Mouse (Mus musculus) bone marrow, adult 2 months (tissue): ENCODE data around the gene Ssc4d. TPM values are rescaled to one million over a fixed set of nuclear protein-coding genes. Genes with fewer than 3 reads are reported as not detected.

Experiments used
- H3K27ac ChIP-seq: fragments of 200-500 bp; 2 replicates; pipeline ENCODE4 v1.5.1; 2012; ENCODE audit warnings: low read depth, mild to moderate bottlenecking, control low read depth, inconsistent platforms, low read length; ENCODE audit not compliant: control insufficient read depth, poor library complexity, insufficient read depth
- H3K4me1 ChIP-seq: fragments of 200-500 bp; 2 replicates; pipeline ENCODE4 v1.6.1; 2011; ENCODE audit warnings: low read length; ENCODE audit not compliant: control insufficient read depth, insufficient read depth
- H3K4me3 ChIP-seq: fragments of 200-500 bp; replicated peaks from 2 replicates; pipeline ENCODE3; 2011; ENCODE audit warnings: mild to moderate bottlenecking, low read depth, low read length, control low read depth; ENCODE audit not compliant: control insufficient read depth
- CTCF ChIP-seq: fragments of 200-500 bp; IDR thresholded peaks from 2 replicates; pipeline ENCODE4 v1.5.1; 2011; ENCODE audit warnings: low read length, control low read depth; ENCODE audit not compliant: control insufficient read depth, insufficient read depth
- POLR2A ChIP-seq: fragments of 200-500 bp; IDR thresholded peaks from 2 replicates; pipeline ENCODE4 v1.6.1; 2011; ENCODE audit warnings: low read depth, mild to moderate bottlenecking, control low read depth, low read length, borderline replicate concordance; ENCODE audit not compliant: control insufficient read depth
- WGBS: fragments of 180-500 bp; shearing (Covaris S2); methylation state at CpG from one replicate; pipeline ENCODE4 v1.1.7; 2018; 5-methylcytosine and 5-hydroxymethylcytosine counted together
- polyA plus RNA-seq: library from polyadenylated mRNA; stranded (reverse); fragments of >200 nt; gene quantifications from 2 replicates; pipeline ENCODE4 v1.2.4, GENCODE M21; 2011; ENCODE audit warnings: low replicate concordance; ENCODE audit not compliant: missing spikeins, insufficient read depth, insufficient read length

The Ssc4d gene
- polyA plus RNA-seq, 1 experiment, result 4.0 TPM

GRCm38 (mm10) chr5:135987248-135987647 lies 12.9 kb upstream of the Ssc4d start:
- 48% methylated on average over 11 of the region's 11 CpGs for WGBS
- H3K4me3 ChIP-seq, result no peak overlapping the region
- H3K27ac ChIP-seq, result no peak overlapping the region
- TF ChIP-seq POLR2A (no peak), CTCF (no peak)
- H3K4me1 ChIP-seq, result peaks cover 6% of the 10 kb centered on the region

- H3K4me3 ChIP-seq, result no peak overlapping the region
- H3K4me1 ChIP-seq, result no peaks in the 10 kb centered on the region; the same call in 1 of the 2 replicates
- H3K27ac ChIP-seq, result no peak overlapping the region
- WGBS, result 77% methylated on average over 6 of the region's 6 CpGs
- TF ChIP-seq CTCF (no peak), POLR2A (no peak)
Observed at GRCm38 (mm10) chr5:135984546-135985044, 10.3 kb upstream of the Ssc4d start.

- 63% methylated on average over 6 of the region's 6 CpGs for WGBS
- TF ChIP-seq CTCF, result peak; percentile 95
- TF ChIP-seq POLR2A, result no peak
- Histone ChIP-seq H3K27ac (no peak overlapping the region), H3K4me3 (no peak overlapping the region), H3K4me1 (no peaks in the 10 kb centered on the region)
Observed at GRCm38 (mm10) chr5:135982398-135982797, 8.1 kb upstream of the Ssc4d start.

- 59% methylated on average over 8 of the region's 8 CpGs for WGBS
- Histone ChIP-seq H3K27ac (no peak within 1 kb of the TSS; the same call in 1 of the 2 replicates), H3K4me3 (no peak within 1 kb of the TSS), H3K4me1 (no peaks in the 10 kb centered on the region)
- no peak for TF ChIP-seq POLR2A
- no peak for TF ChIP-seq CTCF
Observed at GRCm38 (mm10) chr5:135979904-135980303, 5.6 kb upstream of the Ssc4d start, which contains the start of gene Zp3. Zp3 (plus strand) TSS chr5:135980099.

- no peak for TF ChIP-seq CTCF
- TF ChIP-seq POLR2A, result no peak
- H3K27ac ChIP-seq, result no peak overlapping the region
- WGBS, result 80% methylated on average over 5 of the region's 5 CpGs
- H3K4me1 ChIP-seq, result no peaks in the 10 kb centered on the region
- H3K4me3 ChIP-seq, result no peak overlapping the region
Observed at GRCm38 (mm10) chr5:135979381-135979780, 5.0 kb upstream of the Ssc4d start.

- H3K27ac ChIP-seq, result no peak overlapping the region; the same call in 1 of the 2 replicates
- no peak overlapping the region for H3K4me3 ChIP-seq
- H3K4me1 ChIP-seq, result no peaks in the 10 kb centered on the region
- WGBS, result 86% methylated on average over 8 of the region's 8 CpGs
- TF ChIP-seq POLR2A (no peak), CTCF (no peak)
Observed at GRCm38 (mm10) chr5:135975893-135976668, 1.8 kb upstream of the Ssc4d start.

GRCm38 (mm10) chr5:135971876-135972275 lies 2.5 kb downstream of the Ssc4d start:
- 75% methylated on average over 7 of the region's 7 CpGs for WGBS
- no peak overlapping the region for H3K4me3 ChIP-seq
- no peaks in the 10 kb centered on the region for H3K4me1 ChIP-seq
- no peak overlapping the region for H3K27ac ChIP-seq
- no peak for TF ChIP-seq POLR2A
- TF ChIP-seq CTCF, result no peak

GRCm38 (mm10) chr5:135970247-135970646 lies 4.1 kb downstream of the Ssc4d start:
- no peak for TF ChIP-seq POLR2A
- TF ChIP-seq CTCF, result no peak
- no peak overlapping the region for H3K4me3 ChIP-seq
- H3K27ac ChIP-seq, result no peak overlapping the region
- H3K4me1 ChIP-seq, result no peaks in the 10 kb centered on the region
- 86% methylated on average over 6 of the region's 6 CpGs for WGBS
